Mouse (Mus musculus) midbrain, embryonic 13.5 days (tissue): ENCODE measurements around the gene Map4k5. TPM values are rescaled to one million over a fixed set of nuclear protein-coding genes. Genes with fewer than 3 reads are reported as not detected.
A peak's percentile ranks its signal among the peaks of the same experiment; 100 is the strongest.

Experiments used
- ATAC-seq: fragments of 200-750 bp; cut with Nextera tagmentation; 2 replicates; pipeline ENCODE4 v1.8.0; 2017; ENCODE audit warnings: mild to moderate bottlenecking, moderate TSS enrichment, moderate library complexity
- H3K27ac ChIP-seq: fragments of 300-500 bp; sonication (generic); 2 replicates; pipeline ENCODE4 v1.5.1; 2015; ENCODE audit warnings: inconsistent platforms, mild to moderate bottlenecking, moderate library complexity
- H3K27me3 ChIP-seq: fragments of 300-500 bp; sonication (generic); 2 replicates; pipeline ENCODE4 v1.6.1; 2015; ENCODE audit warnings: mild to moderate bottlenecking, inconsistent platforms
- H3K36me3 ChIP-seq: fragments of 300-500 bp; sonication (generic); 2 replicates; pipeline ENCODE4 v1.6.1; 2015; ENCODE audit warnings: mild to moderate bottlenecking, inconsistent platforms
- H3K4me1 ChIP-seq: fragments of 300-500 bp; sonication (generic); replicated peaks from 2 replicates; pipeline ENCODE4 v1.6.1; 2015; ENCODE audit warnings: inconsistent platforms
- H3K4me2 ChIP-seq: fragments of 300-500 bp; sonication (generic); replicated peaks from 2 replicates; pipeline ENCODE4 v1.6.1; 2015; ENCODE audit warnings: moderate library complexity, mild to moderate bottlenecking, inconsistent platforms
- H3K4me3 ChIP-seq: fragments of 300-500 bp; sonication (generic); replicated peaks from 2 replicates; pipeline ENCODE4 v1.5.1; 2015; ENCODE audit warnings: mild to moderate bottlenecking, inconsistent platforms
- H3K9ac ChIP-seq: fragments of 300-500 bp; sonication (generic); replicated peaks from 2 replicates; pipeline ENCODE4 v1.6.1; 2015; ENCODE audit warnings: mild to moderate bottlenecking, inconsistent platforms
- H3K9me3 ChIP-seq: fragments of 300-500 bp; sonication (generic); 2 replicates; pipeline ENCODE4 v1.6.1; 2016; ENCODE audit warnings: mild to moderate bottlenecking, inconsistent platforms
- WGBS: fragments of 180-500 bp; shearing (Covaris S2); methylation state at CpG from one replicate; pipeline ENCODE4 v1.1.7; 2015; 5-methylcytosine and 5-hydroxymethylcytosine counted together
- polyA plus RNA-seq: library from polyadenylated mRNA; unstranded; fragments of >200 nt; fragmentation: Nextera tagmentation; extraction: Ambion mirVana; gene quantifications from 2 replicates; pipeline ENCODE4 v1.2.1, GENCODE M21; 2015

Map4k5 gene
- polyA plus RNA-seq, 1 experiment from 2014 or later = 27.6 TPM

- ATAC-seq = no peak
- H3K9me3 ChIP-seq = no peaks in the 10 kb centered on the region
- peaks cover 25% of the 10 kb centered on the region for H3K4me1 ChIP-seq
- no peak overlapping the region for H3K27ac ChIP-seq
- WGBS = 95% methylated on average over 5 of the region's 5 CpGs
- H3K27me3 ChIP-seq = no peaks in the 10 kb centered on the region
- peaks cover 2% of the 10 kb centered on the region; the same call in 1 of the 2 replicates for H3K36me3 ChIP-seq
- H3K4me3 ChIP-seq = no peak overlapping the region
- H3K9ac ChIP-seq = no peak overlapping the region
- H3K4me2 ChIP-seq = no peak overlapping the region
These were observed 8.9 kb downstream of the Map4k5 start for GRCm38 (mm10) chr12:69884053-69884452.

DNA sequence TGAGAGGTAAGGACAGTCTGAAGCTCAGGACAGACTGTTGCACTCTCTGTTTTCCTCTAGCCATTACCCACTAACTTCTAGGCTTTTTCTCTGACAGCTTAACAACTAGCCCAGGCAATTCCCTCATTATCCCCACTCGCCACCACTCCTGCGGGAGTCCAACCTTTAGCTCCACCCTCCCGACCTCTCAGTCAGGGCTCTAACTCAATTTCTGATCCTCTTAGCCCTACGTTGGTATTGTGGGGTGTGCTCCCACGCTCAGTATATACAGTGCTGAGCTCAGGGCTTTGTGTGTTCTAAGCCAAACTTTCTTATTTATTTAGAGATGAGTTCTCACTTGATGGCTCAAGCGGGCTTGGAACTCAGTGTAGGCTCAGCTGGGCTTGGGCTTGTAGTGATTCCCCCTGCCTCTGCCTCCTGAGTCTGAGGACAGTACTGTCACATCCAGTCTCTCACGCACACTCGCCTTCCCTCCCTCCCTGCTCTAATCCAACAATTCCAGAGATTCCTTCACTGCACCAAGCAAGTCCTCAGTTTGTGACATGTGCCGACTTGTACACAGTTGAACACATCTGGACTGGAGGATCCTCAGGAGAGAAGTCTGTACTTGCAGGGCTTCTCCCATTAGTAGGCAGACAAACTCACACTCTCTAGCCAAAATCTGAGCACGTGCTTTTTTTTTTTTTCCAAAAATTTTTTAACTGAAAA, 11.6 kb downstream of the Map4k5 start:
- ATAC-seq = 0 out of 2 replicates have a peak, but pooled peaks have one; percentile 17
- Histone ChIP-seq H3K27me3 (no peaks in the 10 kb centered on the region), H3K27ac (no peak overlapping the region), H3K4me1 (peaks cover 20% of the 10 kb centered on the region), H3K9ac (no peak overlapping the region), H3K4me2 (no peak overlapping the region), H3K36me3 (peaks cover 2% of the 10 kb centered on the region; the same call in 1 of the 2 replicates), H3K4me3 (no peak overlapping the region), H3K9me3 (no peaks in the 10 kb centered on the region)
- WGBS = 27% methylated on average over 10 of the region's 10 CpGs

DNA sequence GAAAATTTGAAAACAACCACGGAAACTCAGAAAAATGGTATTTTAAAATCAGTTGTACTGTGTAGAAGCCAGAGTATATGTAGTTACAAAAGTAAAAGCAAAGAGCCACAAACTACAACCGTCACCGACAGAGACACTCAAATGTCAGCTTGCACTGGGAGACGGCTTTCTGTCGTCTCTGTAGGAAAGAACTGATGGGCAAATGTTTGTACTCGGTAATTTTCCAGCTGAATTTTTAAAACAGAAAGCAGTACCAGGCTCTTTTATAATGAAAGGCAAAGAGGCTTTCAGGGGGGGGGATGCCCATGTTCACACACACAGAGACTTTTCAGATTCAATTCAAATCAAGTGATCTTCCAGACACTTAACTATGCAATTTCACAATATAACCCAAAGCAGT, 13.3 kb downstream of the Map4k5 start:
- H3K36me3 ChIP-seq = no peaks in the 10 kb centered on the region
- no peak overlapping the region for H3K4me3 ChIP-seq
- 19% methylated on average over 6 of the region's 6 CpGs for WGBS
- no peak for ATAC-seq
- H3K4me1 ChIP-seq = peaks cover 20% of the 10 kb centered on the region
- H3K27ac ChIP-seq = no peak overlapping the region
- no peaks in the 10 kb centered on the region for H3K9me3 ChIP-seq
- no peaks in the 10 kb centered on the region for H3K27me3 ChIP-seq
- no peak overlapping the region for H3K4me2 ChIP-seq
- no peak overlapping the region for H3K9ac ChIP-seq

DNA sequence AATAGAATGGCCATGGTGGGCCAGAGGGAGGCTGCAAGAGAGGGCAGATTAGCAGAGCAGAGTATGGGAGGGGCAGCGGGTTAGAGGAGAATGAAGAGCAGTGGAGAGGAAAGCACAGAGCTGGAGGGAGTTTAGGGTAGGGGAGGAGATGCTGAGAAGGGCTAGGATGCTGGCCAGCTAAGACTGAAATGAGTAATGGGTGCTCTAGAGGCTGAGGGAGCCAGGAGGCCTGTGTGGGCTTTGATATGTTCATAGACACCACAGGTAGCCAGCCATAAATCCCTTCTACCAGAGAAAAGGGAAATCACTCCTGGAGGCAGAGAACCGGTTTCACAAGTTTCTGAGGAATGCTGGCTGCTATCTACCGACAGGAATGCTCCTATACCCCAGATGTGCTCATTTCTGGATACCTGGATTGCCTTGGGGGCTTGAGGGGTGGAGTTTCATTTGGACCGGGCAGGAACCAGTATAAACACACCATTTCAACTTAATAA, 13.8 kb downstream of the Map4k5 start:
- Histone ChIP-seq H3K4me1 (peaks cover 20% of the 10 kb centered on the region), H3K9ac (no peak overlapping the region), H3K27ac (no peak overlapping the region), H3K27me3 (no peaks in the 10 kb centered on the region), H3K4me2 (no peak overlapping the region), H3K9me3 (no peaks in the 10 kb centered on the region), H3K4me3 (no peak overlapping the region), H3K36me3 (no peaks in the 10 kb centered on the region)
- WGBS = 4% methylated on average over 4 of the region's 4 CpGs
- ATAC-seq = peak; percentile 72

GRCm38 (mm10) chr12:69877842-69878363, 15.1 kb downstream of the Map4k5 start:
- 92% methylated on average over 9 of the region's 9 CpGs for WGBS
- Histone ChIP-seq H3K27me3 (no peaks in the 10 kb centered on the region), H3K9ac (no peak overlapping the region), H3K36me3 (no peaks in the 10 kb centered on the region), H3K4me3 (no peak overlapping the region), H3K27ac (no peak overlapping the region), H3K4me1 (peaks cover 20% of the 10 kb centered on the region), H3K9me3 (no peaks in the 10 kb centered on the region), H3K4me2 (no peak overlapping the region)
- ATAC-seq = no peak

DNA sequence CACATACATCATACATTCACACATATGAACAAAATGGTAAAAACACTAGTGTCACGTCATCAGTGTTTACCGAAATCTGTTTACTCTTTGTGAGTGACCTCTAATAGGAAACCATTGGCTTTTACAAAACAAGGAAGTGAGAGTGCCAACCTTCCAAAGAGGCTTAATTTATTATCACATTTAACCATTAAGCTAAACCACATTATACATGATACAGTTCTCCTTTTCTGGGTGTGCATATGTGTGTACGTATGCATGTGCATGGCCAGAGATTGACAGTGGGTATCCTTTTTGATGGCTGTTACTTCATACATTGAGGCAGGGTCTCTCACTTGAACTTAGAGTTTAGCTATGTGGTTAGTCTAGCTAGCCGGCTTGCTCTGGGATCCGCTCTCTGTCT, 21.4 kb downstream of the Map4k5 start:
- H3K4me3 ChIP-seq = no peak overlapping the region
- H3K27me3 ChIP-seq = no peaks in the 10 kb centered on the region
- H3K4me1 ChIP-seq = no peaks in the 10 kb centered on the region
- 0 out of 2 replicates have a peak, but pooled peaks cover 6% of the 10 kb centered on the region for H3K36me3 ChIP-seq
- 92% methylated on average over 5 of the region's 5 CpGs for WGBS
- no peak overlapping the region for H3K9ac ChIP-seq
- ATAC-seq = no peak
- H3K9me3 ChIP-seq = no peaks in the 10 kb centered on the region
- no peak overlapping the region for H3K4me2 ChIP-seq
- no peak overlapping the region for H3K27ac ChIP-seq

DNA sequence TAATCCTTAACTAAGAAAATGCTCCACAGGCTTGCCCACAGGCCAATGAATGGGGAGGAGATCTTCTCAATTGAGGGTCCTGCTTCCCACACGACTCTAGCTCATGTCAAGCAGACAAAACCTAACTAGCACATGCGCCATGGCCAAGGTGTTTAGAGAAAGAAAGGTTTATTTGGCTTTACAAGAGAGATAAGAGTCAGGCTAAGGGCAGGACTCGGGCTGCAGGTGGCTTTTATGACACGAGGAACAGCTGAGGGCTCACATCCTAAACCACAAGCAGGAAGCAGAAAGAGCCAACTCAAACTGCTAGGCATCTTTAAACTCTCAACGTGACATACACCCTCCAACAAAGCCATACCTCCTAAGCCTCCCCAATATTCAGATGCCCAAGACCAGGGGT, 25.7 kb downstream of the Map4k5 start:
- H3K9me3 ChIP-seq = no peaks in the 10 kb centered on the region
- 91% methylated on average over 5 of the region's 5 CpGs for WGBS
- no peak overlapping the region for H3K4me2 ChIP-seq
- no peaks in the 10 kb centered on the region for H3K27me3 ChIP-seq
- no peak overlapping the region for H3K27ac ChIP-seq
- H3K9ac ChIP-seq = no peak overlapping the region
- H3K4me3 ChIP-seq = no peak overlapping the region
- H3K36me3 ChIP-seq = 0 out of 2 replicates have a peak, but pooled peaks cover 6% of the 10 kb centered on the region
- 0 out of 2 replicates have a peak, but pooled peaks cover 3% of the 10 kb centered on the region for H3K4me1 ChIP-seq
- no peak for ATAC-seq

DNA sequence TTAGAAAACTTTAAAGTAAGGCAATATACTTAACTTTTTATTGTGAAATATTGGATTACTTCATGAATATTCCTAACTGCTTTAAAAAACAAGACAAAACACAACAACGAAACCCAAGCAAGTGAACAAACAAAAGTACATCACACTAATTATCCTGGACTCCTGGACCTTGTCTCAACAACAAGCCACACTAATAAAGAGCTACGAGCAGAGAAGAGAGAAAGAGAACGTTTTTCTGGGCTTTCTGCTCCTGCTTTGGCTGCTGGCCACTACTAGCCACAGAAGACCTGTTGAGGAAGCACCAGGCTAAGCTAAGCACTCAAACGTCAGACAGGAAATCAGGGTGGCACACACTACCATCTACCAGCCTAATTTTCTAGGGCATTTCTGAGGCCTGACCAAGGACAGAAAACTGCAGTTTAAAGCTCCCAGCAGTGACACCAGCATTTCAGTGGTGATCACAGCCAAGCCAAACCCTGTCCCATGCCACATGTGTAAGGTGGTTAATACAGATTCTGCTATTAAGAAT, 28.8 kb downstream of the Map4k5 start:
- 64% methylated on average over 4 of the region's 4 CpGs for WGBS
- no peak overlapping the region for H3K4me3 ChIP-seq

DNA sequence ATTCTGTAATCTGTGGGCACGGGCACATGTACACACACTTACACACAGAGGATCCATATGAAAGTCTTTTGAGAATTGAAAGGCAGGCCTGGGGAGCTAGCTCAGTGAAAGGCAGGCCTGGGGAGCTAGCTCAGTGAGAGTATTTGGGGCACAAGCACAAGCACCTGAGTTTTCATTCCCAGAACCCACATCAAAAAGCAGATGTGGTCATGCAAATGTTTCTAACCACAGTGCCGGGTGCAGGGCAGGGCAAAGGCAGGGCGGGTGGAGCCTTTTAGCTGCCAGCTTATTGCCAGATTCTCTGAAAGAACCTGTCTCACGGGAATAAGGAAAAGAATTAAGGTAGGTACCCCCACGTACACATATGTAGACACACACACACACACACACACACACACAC, 29.5 kb downstream of the Map4k5 start:
- ATAC-seq = no peak
- 82% methylated on average over 5 of the region's 5 CpGs for WGBS
- Histone ChIP-seq H3K27ac (no peak overlapping the region), H3K9ac (no peak overlapping the region), H3K4me2 (no peak overlapping the region), H3K9me3 (no peaks in the 10 kb centered on the region), H3K27me3 (no peaks in the 10 kb centered on the region), H3K36me3 (no peaks in the 10 kb centered on the region), H3K4me3 (no peak overlapping the region), H3K4me1 (0 out of 2 replicates have a peak, but pooled peaks cover 3% of the 10 kb centered on the region)

More for the DNA sequence above, 28.8 kb downstream of the Map4k5 start:
- H3K4me2 ChIP-seq = no peak overlapping the region
- no peak for ATAC-seq
- H3K4me1 ChIP-seq = 0 out of 2 replicates have a peak, but pooled peaks cover 3% of the 10 kb centered on the region
- no peak overlapping the region for H3K27ac ChIP-seq
- no peak overlapping the region for H3K9ac ChIP-seq
- H3K9me3 ChIP-seq = no peaks in the 10 kb centered on the region
- no peaks in the 10 kb centered on the region for H3K36me3 ChIP-seq
- no peaks in the 10 kb centered on the region for H3K27me3 ChIP-seq

DNA sequence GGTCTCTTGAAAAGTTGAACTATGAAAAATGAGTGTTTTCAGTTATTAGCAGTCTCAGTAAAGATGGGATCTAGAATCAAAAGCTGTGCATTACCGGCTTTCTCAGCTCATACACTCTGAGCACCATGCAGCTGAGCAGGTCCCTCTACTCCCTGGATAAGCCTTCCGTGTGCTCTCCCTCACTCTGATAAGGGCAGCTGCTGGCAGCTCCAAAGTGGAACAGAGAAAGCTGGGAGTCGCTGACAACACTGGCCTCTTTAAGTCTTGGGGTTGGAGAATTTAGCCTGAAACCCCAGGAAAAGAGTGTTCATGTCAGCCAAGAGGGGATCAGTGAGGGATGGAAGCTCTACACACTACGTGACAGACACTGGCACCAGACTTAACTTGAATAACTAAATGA, 34.2 kb downstream of the Map4k5 start:
- Histone ChIP-seq H3K4me1 (no peaks in the 10 kb centered on the region), H3K4me2 (no peak overlapping the region), H3K4me3 (no peak overlapping the region), H3K9ac (no peak overlapping the region), H3K27ac (no peak overlapping the region), H3K36me3 (peaks cover 10% of the 10 kb centered on the region), H3K9me3 (no peaks in the 10 kb centered on the region), H3K27me3 (no peaks in the 10 kb centered on the region)
- no peak for ATAC-seq
- WGBS = 95% methylated on average over 4 of the region's 4 CpGs

- Histone ChIP-seq H3K4me2 (no peak overlapping the region), H3K9me3 (no peaks in the 10 kb centered on the region), H3K27me3 (no peaks in the 10 kb centered on the region), H3K36me3 (peaks cover 10% of the 10 kb centered on the region), H3K9ac (no peak overlapping the region), H3K4me3 (no peak overlapping the region), H3K4me1 (0 out of 2 replicates have a peak, but pooled peaks cover 3% of the 10 kb centered on the region), H3K27ac (no peak overlapping the region)
- ATAC-seq = no peak
- WGBS = 99% methylated on average over 2 of the region's 2 CpGs
These were observed 35.4 kb downstream of the Map4k5 start for GRCm38 (mm10) chr12:69857597-69857996.

- no peak overlapping the region for H3K4me2 ChIP-seq
- H3K9me3 ChIP-seq = no peaks in the 10 kb centered on the region
- H3K9ac ChIP-seq = no peak overlapping the region
- WGBS = 97% methylated on average over 10 of the region's 10 CpGs
- no peaks in the 10 kb centered on the region for H3K27me3 ChIP-seq
- H3K27ac ChIP-seq = no peak overlapping the region
- no peak for ATAC-seq
- H3K4me3 ChIP-seq = no peak overlapping the region
- H3K4me1 ChIP-seq = 0 out of 2 replicates have a peak, but pooled peaks cover 4% of the 10 kb centered on the region
- peaks cover 17% of the 10 kb centered on the region for H3K36me3 ChIP-seq
These were observed 36.6 kb downstream of the Map4k5 start for GRCm38 (mm10) chr12:69856398-69856797.
